Mouse (Mus musculus) layer of hippocampus, postnatal 10 days (tissue): ENCODE measurements around the gene Eif3c. TPM values are rescaled to one million over a fixed set of nuclear protein-coding genes. Genes with fewer than 3 reads are reported as not detected.

Experiments
- DNase-seq, 2 experiments: peaks; one replicate each; pipeline ENCODE4 v3.0.0; 2021; ENCODE audit warnings: low spot score in 2 of 2
- long read RNA-seq: library from polyadenylated mRNA; stranded (forward); transcript quantifications from one replicate; pipeline ENCODE4 v2.0.0, GENCODE M21; 2023
- total RNA-seq, 2 experiments: library from RNA; stranded (reverse); gene quantifications; 2 replicates each; pipeline ENCODE4 v1.2.3; 2021

Gene Eif3c
- 100 to 1,000 TPM; 199 to 200 TPM for total RNA-seq
- long read RNA-seq, transcript Eif3c-201 (21 exons, 3,383 nt), result major isoform, 14 of 38 reads
- long read RNA-seq, partial matches to known transcripts, result 23 of 38 reads
- long read RNA-seq, other reads (novel, unspliced or antisense), result 1 of 38 reads

- DNase-seq, result peak; percentile 77 to 82
Measured at GRCm38 (mm10) chr7:126566094-126566765, at the start of gene Eif3c. Gene Eif3c, minus strand, starts transcription at chr7:126566411.

- no peak for DNase-seq
Measured at GRCm38 (mm10) chr7:126612736-126613135, 46.5 kb upstream of the Eif3c start.

DNA sequence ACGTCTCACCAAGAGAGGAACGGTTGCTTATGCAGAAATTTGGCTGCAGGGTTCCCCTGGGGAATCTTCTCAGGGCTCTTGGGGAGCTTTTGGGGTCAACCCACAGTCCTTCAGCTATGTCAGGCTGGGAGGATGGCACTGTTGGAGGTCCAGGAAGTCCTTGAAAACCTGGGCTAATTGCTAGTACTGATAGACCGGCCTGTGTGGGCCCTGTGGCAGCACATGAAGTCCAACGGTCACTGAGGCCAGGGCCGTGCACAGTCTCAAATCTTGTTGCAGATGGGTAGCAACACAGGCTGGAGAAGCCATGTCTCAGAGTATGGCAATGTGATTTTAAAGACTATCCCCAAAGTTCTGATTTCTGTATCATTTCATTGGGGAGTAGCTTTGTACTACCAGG, 41.6 kb upstream of the Eif3c start:
- no peak for DNase-seq

GRCm38 (mm10) chr7:126607064-126607463, 40.9 kb upstream of the Eif3c start:
- no peak for DNase-seq

GRCm38 (mm10) chr7:126606611-126607010, 40.4 kb upstream of the Eif3c start:
- DNase-seq, result no peak

GRCm38 (mm10) chr7:126602650-126603049, 36.4 kb upstream of the Eif3c start:
- DNase-seq, result no peak

- DNase-seq, result no peak
Measured at GRCm38 (mm10) chr7:126601896-126602295, 35.7 kb upstream of the Eif3c start.

- no peak for DNase-seq
Measured at GRCm38 (mm10) chr7:126598919-126599318, 32.7 kb upstream of the Eif3c start.

DNA sequence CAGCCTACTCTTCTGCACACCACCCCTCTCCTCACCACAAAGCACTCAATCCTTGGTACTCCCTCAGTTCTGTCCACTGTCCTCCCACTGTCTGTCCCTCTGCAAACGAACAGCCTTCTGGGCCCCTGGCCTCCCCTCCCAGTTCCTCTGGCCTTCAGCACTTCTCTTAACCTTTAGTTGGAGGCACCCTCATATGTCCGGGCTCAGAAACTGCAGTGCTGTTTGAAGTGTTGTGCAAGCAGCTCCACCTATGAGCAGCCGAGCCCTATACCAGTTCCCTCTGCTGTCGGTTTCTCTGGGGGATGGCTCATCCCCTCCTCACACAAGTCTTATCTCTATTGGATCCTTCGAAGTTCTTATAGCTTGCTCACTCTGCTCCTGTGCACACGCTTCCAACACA, 30.2 kb upstream of the Eif3c start:
- no peak for DNase-seq

DNA sequence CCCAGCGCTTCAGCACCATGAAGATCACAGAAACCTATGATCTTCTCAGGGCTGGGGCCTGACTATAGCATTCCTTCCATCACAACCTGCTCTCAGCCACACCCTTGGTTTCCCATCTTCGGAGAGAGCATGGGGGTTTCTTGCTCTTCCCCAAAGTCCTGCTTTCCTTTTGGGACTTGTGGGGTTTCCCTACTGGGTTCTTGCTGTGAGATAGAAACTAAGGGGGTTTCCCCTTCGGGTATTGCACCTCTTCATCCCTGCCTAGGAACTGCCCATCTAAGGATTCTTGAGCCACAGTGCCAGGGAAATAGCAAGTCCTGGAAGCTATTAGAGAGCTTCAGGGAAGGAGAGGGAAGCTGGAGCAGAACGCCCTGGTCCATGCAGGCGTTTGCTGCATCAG, 29.7 kb upstream of the Eif3c start:
- DNase-seq, result no peak

- DNase-seq, result no peak
Measured at GRCm38 (mm10) chr7:126594862-126595561, 28.8 kb upstream of the Eif3c start, which contains the start of gene Il27. Gene Il27, minus strand, starts transcription at chr7:126594941.

DNA sequence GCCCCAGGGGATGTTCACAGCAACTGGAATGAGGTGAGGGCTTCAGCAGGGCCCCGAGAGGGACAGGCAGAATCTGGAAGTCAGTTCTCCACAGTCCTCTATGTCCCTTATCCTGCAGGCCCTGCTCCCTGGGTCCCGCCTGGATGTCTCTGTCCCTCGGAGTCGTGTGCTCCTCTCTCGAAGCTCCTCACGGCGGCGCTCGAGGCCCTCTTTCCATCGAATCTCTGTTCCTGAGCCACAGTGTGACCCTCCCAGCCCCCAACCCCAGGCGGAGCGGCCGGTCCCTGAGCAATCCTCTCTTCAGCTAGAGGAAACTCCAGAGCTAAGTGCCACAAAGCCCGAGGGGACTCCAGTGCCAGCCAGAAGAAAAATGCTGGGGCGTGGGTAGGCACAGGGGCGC, 21.6 kb upstream of the Eif3c start:
- peak; percentile 76 to 78 for DNase-seq

DNA sequence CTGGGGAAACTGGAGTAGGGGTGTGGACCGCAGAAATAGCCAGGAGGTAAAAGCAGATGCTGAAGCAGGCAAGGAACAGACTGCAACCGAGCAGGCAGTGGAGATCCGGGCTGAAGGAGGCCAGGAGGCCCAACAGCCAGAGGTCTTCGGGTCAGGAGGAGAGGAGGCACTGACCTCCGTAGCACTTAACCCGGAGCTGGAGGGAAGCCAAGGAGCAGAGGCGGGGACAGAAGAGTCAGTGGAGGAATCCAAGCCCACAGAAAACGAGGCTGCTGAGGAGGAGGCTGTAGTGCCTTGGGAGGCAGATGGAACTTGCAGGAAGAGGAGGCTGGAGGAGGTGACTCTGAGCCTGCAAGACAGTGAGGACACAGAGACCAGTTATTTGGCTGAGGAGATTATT, 20.6 kb upstream of the Eif3c start:
- no peak for DNase-seq

GRCm38 (mm10) chr7:126585717-126586116, 19.5 kb upstream of the Eif3c start, which contains the start of gene Cln3:
Gene Cln3, minus strand, starts transcription at chr7:126585817.
- no peak for DNase-seq

DNA sequence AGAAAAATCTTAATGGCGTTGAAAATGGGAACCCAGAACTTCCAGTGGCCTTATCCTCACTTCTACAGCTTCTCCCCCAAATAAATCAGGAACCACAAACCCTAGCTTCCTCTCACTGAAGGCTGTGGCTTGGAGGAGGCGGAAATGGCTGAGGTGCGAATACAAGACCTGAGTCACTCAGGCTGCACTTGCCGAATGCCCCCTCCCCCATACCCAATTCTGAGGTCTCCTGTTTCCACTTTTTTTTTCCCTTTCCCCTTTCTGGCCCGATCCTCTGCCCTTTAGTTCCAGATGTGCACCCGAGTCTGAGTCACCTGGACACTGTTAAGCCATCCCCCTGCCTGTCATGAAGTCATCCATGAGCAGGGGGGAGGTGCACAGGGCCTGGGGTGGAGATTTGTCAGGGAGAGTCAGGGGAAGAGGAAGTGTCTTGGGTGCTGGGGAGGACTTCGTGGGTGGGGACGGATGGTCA, 18.3 kb upstream of the Eif3c start, which contains the start of gene Apobr:
Apobr (plus strand) TSS at position 437 of the 472 bp plus-strand sequence.
- no peak for DNase-seq

- no peak for DNase-seq
Measured at GRCm38 (mm10) chr7:126583761-126584160, 17.6 kb upstream of the Eif3c start.

- DNase-seq, result peak; percentile 82 to 84
Measured at GRCm38 (mm10) chr7:126583251-126583709, 17.1 kb upstream of the Eif3c start.

DNA sequence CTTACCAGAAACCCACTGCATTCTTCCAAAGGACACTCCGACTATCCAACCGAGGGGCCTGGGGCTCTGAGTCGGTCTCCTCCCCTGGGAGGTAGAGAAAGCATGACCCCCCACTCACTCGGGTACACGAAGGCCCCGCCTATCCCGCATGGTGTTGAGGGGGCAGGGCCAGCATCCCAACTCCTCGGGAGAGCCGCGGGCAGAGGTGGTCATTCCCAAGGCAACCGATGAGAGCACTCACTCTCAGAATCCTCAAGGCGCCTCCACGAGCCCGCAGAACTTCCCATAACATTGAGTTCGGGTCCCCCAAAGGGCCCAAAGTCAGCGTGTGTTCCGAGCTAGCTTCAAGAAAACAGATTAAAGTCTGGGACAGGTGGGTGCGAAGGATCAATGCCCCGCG, 16.5 kb upstream of the Eif3c start:
- peak in 1 of 2 experiments; percentile 19 for DNase-seq

GRCm38 (mm10) chr7:126581661-126582060, 15.4 kb upstream of the Eif3c start:
- DNase-seq, result no peak

GRCm38 (mm10) chr7:126579172-126579571, 13.0 kb upstream of the Eif3c start:
- peak; percentile 53 to 54 for DNase-seq

GRCm38 (mm10) chr7:126576946-126577345, 10.7 kb upstream of the Eif3c start:
- DNase-seq, result peak; percentile 54

DNA sequence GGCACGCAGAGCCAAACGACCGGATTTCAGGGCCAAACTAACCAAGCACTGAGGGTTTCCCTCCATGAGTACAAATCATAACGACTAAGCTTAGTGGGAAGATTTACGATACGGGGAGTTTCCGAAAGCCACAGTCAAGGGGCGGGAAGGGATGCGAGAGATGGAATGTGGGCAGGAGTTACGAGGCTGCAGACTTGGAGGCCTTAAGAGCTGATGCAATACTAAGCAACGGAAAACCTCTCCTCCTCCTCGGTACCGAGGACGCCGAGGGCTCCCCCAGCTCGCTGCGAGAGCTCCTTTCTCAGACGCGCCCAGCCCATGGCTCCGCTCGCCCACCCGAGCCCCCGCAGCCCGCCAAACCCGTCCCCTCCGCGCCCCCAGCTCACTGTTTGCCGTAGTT, 518 bp downstream of the Eif3c start:
- DNase-seq, result no peak
